Mouse (Mus musculus) cerebellum, adult 2 months (tissue): ENCODE data around the gene Apba2.

Experiments used
- CTCF ChIP-seq: fragments of 200-500 bp; IDR thresholded peaks from 2 replicates; pipeline ENCODE4 v1.5.1; 2011; ENCODE audit warnings: low read depth, mild to moderate bottlenecking, control low read depth, low read length, moderate library complexity, borderline replicate concordance; ENCODE audit not compliant: insufficient read depth
- POLR2A ChIP-seq: fragments of 200-500 bp; IDR thresholded peaks from 2 replicates; pipeline ENCODE4 v1.6.1; 2011; ENCODE audit warnings: low read length, control low read depth, borderline replicate concordance; ENCODE audit not compliant: insufficient read depth

DNA sequence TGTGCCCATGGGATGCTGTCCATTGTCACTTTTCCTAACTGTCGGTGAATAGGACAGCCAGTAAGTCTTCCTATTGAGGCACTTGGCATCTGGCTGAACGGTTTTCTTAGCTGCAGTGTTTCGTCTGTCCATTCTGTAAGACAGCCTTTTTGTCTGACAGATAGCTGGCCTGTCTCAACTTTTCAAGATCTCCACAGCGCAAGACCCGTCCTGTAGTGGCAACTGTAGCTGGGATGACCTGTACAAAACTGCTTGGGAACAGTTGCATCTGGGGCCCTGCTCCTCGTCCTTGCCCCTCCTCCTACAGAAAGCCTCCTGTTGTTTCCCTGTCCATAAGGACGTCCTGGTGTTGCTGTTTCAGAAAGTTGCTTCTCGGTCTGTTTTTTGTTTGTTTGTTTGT lies 157.8 kb downstream of the Apba2 start:
- TF ChIP-seq POLR2A (no peak), CTCF (no peak)
